Mouse (Mus musculus) monocyte, adult 5-6 weeks (primary cell): ENCODE results near the gene Hdc. TPM values are rescaled to one million over a fixed set of nuclear protein-coding genes. Genes with fewer than 3 reads are reported as not detected.

Experiments
- ATAC-seq: fragments of 153-309, 156-312 bp; replicated peaks from 2 replicates; pipeline ENCODE4 v1.8.0; 2017; ENCODE audit warnings: mild to moderate bottlenecking; ENCODE audit not compliant: low TSS enrichment, insufficient number of reproducible peaks, severe bottlenecking, poor library complexity, low FRiP score
- total RNA-seq: library from RNA; stranded (forward); fragments of 200-1000, 200-491, 200-594 nt; gene quantifications from 3 replicates; pipeline ENCODE4 v1.2.3, GENCODE M21; 2017

The Hdc gene
- total RNA-seq, 1 experiment from 2014 or later, result 79.7 TPM

- no peak for ATAC-seq
Observed at GRCm38 (mm10) chr2:126572163-126572562, 46.9 kb downstream of the Hdc start.

- no peak for ATAC-seq
Observed at GRCm38 (mm10) chr2:126563411-126564105, 55.5 kb downstream of the Hdc start.

- no peak for ATAC-seq
Observed at GRCm38 (mm10) chr2:126560094-126560493, 59.0 kb downstream of the Hdc start.

GRCm38 (mm10) chr2:126555533-126555932, 63.6 kb downstream of the Hdc start:
- no peak for ATAC-seq

GRCm38 (mm10) chr2:126553291-126553639, 65.8 kb downstream of the Hdc start:
- ATAC-seq, result no peak

- ATAC-seq, result peak; percentile 16; the same call in 1 of the 2 replicates
Observed at GRCm38 (mm10) chr2:126552357-126553290, 66.5 kb downstream of the Hdc start, which contains the start of gene Slc27a2. Gene Slc27a2 (plus strand): TSS chr2:126552407.

GRCm38 (mm10) chr2:126551896-126552295, 67.2 kb downstream of the Hdc start:
- no peak for ATAC-seq

GRCm38 (mm10) chr2:126551244-126551890, 67.7 kb downstream of the Hdc start:
- peak; percentile 38; the same call in 1 of the 2 replicates for ATAC-seq

- no peak for ATAC-seq
Observed at GRCm38 (mm10) chr2:126549681-126550080, 69.4 kb downstream of the Hdc start.

GRCm38 (mm10) chr2:126546392-126546791, 72.7 kb downstream of the Hdc start:
- no peak for ATAC-seq

GRCm38 (mm10) chr2:126545297-126545696, 73.8 kb downstream of the Hdc start:
- no peak for ATAC-seq

Other genes starting within 250 kb of the Hdc start
- 75.4 to 129 TPM (median 81.3 TPM) in 3 replicates for gene Atp8b4, start 118.6 kb downstream of the Hdc start, total RNA-seq
- 0.32 to 0.87 TPM in 2 of 3 replicates, not detected in the other for gene Slc27a2, start 66.9 kb downstream of the Hdc start, total RNA-seq
- gene Gabpb1, start 57.0 kb upstream of the Hdc start, total RNA-seq, result 22.6 to 29.9 TPM (median 25.9 TPM) in 3 replicates
- gene Usp8, start 88.0 kb upstream of the Hdc start, total RNA-seq, result 72.0 to 89.6 TPM (median 77.6 TPM) in 3 replicates
- gene Usp50, start 164.2 kb upstream of the Hdc start, total RNA-seq, result 0.49 to 0.57 TPM in 2 of 3 replicates, not detected in the other